Mouse (Mus musculus) erythroblast, embryonic 14.5 days (primary cell): ENCODE results near the gene Ahdc1. TPM values are rescaled to one million over a fixed set of nuclear protein-coding genes. Genes with fewer than 3 reads are reported as not detected.

Source experiments
- H3K27me3 ChIP-seq: 2 replicates; pipeline ENCODE4 v1.6.1; 2012; ENCODE audit warnings: inconsistent platforms; ENCODE audit not compliant: control insufficient read depth
- H3K36me3 ChIP-seq: 2 replicates; pipeline ENCODE4 v1.6.1; 2012; ENCODE audit warnings: mild to moderate bottlenecking, inconsistent platforms; ENCODE audit not compliant: control insufficient read depth
- H3K4me1 ChIP-seq: 2 replicates; pipeline ENCODE4 v1.6.1; 2012; ENCODE audit warnings: inconsistent platforms; ENCODE audit not compliant: control insufficient read depth
- H3K4me3 ChIP-seq: replicated peaks from 2 replicates; pipeline ENCODE3; 2012; ENCODE audit warnings: moderate library complexity, mild to moderate bottlenecking, inconsistent platforms
- H3K9me3 ChIP-seq: 2 replicates; pipeline ENCODE4 v1.6.1; 2012; ENCODE audit warnings: low read length, inconsistent platforms, mixed read lengths; ENCODE audit not compliant: control insufficient read depth
- GATA1 ChIP-seq: IDR thresholded peaks from 2 replicates; pipeline ENCODE4 v1.6.1; 2012; ENCODE audit warnings: low read length, inconsistent platforms, mixed read lengths
- TAL1 ChIP-seq: IDR thresholded peaks from 3 replicates; pipeline ENCODE4 v1.6.1; 2012; ENCODE audit warnings: low read length, inconsistent platforms, mixed read lengths
- polyA plus RNA-seq: library from polyadenylated mRNA; stranded (reverse); fragments of >175 nt; gene quantifications from 2 replicates; pipeline ENCODE4 v1.2.3, GENCODE M21; 2012

Gene Ahdc1
- polyA plus RNA-seq, 1 experiment: 0.08 TPM

GRCm38 (mm10) chr4:133087177-133087714 lies 76.2 kb downstream of the Ahdc1 start:
- Histone ChIP-seq H3K9me3 (no peaks in the 10 kb centered on the region), H3K36me3 (no peaks in the 10 kb centered on the region), H3K4me3 (no peak overlapping the region), H3K27me3 (peaks cover 38% of the 10 kb centered on the region), H3K4me1 (peaks cover under 1% of the 10 kb centered on the region)
- TF ChIP-seq TAL1 (no peak), GATA1 (no peak)

- no peaks in the 10 kb centered on the region for H3K36me3 ChIP-seq
- H3K4me3 ChIP-seq: no peak overlapping the region
- no peaks in the 10 kb centered on the region for H3K9me3 ChIP-seq
- peaks cover 3% of the 10 kb centered on the region for H3K4me1 ChIP-seq
- H3K27me3 ChIP-seq: peaks cover 44% of the 10 kb centered on the region
- no peak for TF ChIP-seq TAL1
- no peak for TF ChIP-seq GATA1
These were observed 76.8 kb downstream of the Ahdc1 start for GRCm38 (mm10) chr4:133087835-133088234.

GRCm38 (mm10) chr4:133089319-133089718 lies 78.3 kb downstream of the Ahdc1 start:
- Histone ChIP-seq H3K36me3 (no peaks in the 10 kb centered on the region), H3K4me3 (no peak overlapping the region), H3K27me3 (peaks cover 52% of the 10 kb centered on the region), H3K4me1 (peaks cover 3% of the 10 kb centered on the region), H3K9me3 (no peaks in the 10 kb centered on the region)
- no peak for TF ChIP-seq GATA1

- Histone ChIP-seq H3K36me3 (no peaks in the 10 kb centered on the region), H3K9me3 (no peaks in the 10 kb centered on the region), H3K27me3 (peaks cover 47% of the 10 kb centered on the region), H3K4me1 (peaks cover 3% of the 10 kb centered on the region), H3K4me3 (no peak overlapping the region)
- TF ChIP-seq GATA1 (no peak), TAL1 (no peak)
These were observed 78.7 kb downstream of the Ahdc1 start for GRCm38 (mm10) chr4:133089802-133090201.

- TF ChIP-seq GATA1 (no peak), TAL1 (no peak)
- Histone ChIP-seq H3K27me3 (peaks cover 44% of the 10 kb centered on the region), H3K4me1 (peaks cover 8% of the 10 kb centered on the region), H3K36me3 (no peaks in the 10 kb centered on the region), H3K4me3 (no peak overlapping the region), H3K9me3 (no peaks in the 10 kb centered on the region)
These were observed 79.2 kb downstream of the Ahdc1 start for GRCm38 (mm10) chr4:133090276-133090719.

- H3K9me3 ChIP-seq: no peaks in the 10 kb centered on the region
- H3K4me1 ChIP-seq: peaks cover 8% of the 10 kb centered on the region
- H3K4me3 ChIP-seq: no peak overlapping the region
- TF ChIP-seq TAL1: no peak
- no peak for TF ChIP-seq GATA1
- H3K36me3 ChIP-seq: no peaks in the 10 kb centered on the region
- H3K27me3 ChIP-seq: peaks cover 39% of the 10 kb centered on the region
These were observed 79.8 kb downstream of the Ahdc1 start for GRCm38 (mm10) chr4:133090720-133091458.

- Histone ChIP-seq H3K9me3 (no peaks in the 10 kb centered on the region), H3K36me3 (no peaks in the 10 kb centered on the region), H3K27me3 (peaks cover 39% of the 10 kb centered on the region), H3K4me1 (peaks cover 8% of the 10 kb centered on the region), H3K4me3 (no peak overlapping the region)
- no peak for TF ChIP-seq GATA1
- TF ChIP-seq TAL1: no peak
These were observed 80.4 kb downstream of the Ahdc1 start for GRCm38 (mm10) chr4:133091459-133091785.

- no peak for TF ChIP-seq GATA1
- no peak for TF ChIP-seq TAL1
- Histone ChIP-seq H3K4me1 (peaks cover 8% of the 10 kb centered on the region), H3K27me3 (peaks cover 39% of the 10 kb centered on the region)
These were observed 81.4 kb downstream of the Ahdc1 start for GRCm38 (mm10) chr4:133092453-133092901.

GRCm38 (mm10) chr4:133093056-133093455 lies 82.0 kb downstream of the Ahdc1 start:
- Histone ChIP-seq H3K4me3 (no peak overlapping the region), H3K4me1 (peaks cover 8% of the 10 kb centered on the region), H3K9me3 (no peaks in the 10 kb centered on the region), H3K36me3 (no peaks in the 10 kb centered on the region), H3K27me3 (peaks cover 37% of the 10 kb centered on the region)
- no peak for TF ChIP-seq TAL1
- no peak for TF ChIP-seq GATA1

More at GRCm38 (mm10) chr4:133092453-133092901, 81.4 kb downstream of the Ahdc1 start:
- Histone ChIP-seq H3K36me3 (no peaks in the 10 kb centered on the region), H3K4me3 (no peak overlapping the region), H3K9me3 (no peaks in the 10 kb centered on the region)
